Comparison of ENCODE assay signal across 16 mouse cellular contexts in genomic region chr14:102712600-102712999, GRCm38 (mm10).
"Had no signal": no experiment of that assay in that cellular context is flagged by ENCODE, and none has a peak within 500 bp of the region (broad histone marks: within the 10 kb centered on the region; RNA-seq: fewer than 3 reads in every experiment).

No protein-coding gene starts in this region.

- H3K36me3 ChIP-seq: neural tube, embryonic 13.5 days; neural tube, embryonic 15.5 days; stomach, embryonic 15.5 days had no signal

- H3K4me3 ChIP-seq: neural tube, embryonic 13.5 days; neural tube, embryonic 15.5 days; stomach, embryonic 15.5 days had no signal

- H3K27me3 ChIP-seq: neural tube, embryonic 13.5 days; neural tube, embryonic 15.5 days; stomach, embryonic 15.5 days had no signal

- H3K9me3 ChIP-seq: neural tube, embryonic 13.5 days; neural tube, embryonic 15.5 days; stomach, embryonic 15.5 days had no signal

- H3K9ac ChIP-seq: neural tube, embryonic 13.5 days; neural tube, embryonic 15.5 days; stomach, embryonic 15.5 days had no signal

- H3K27ac ChIP-seq: neural tube, embryonic 13.5 days; neural tube, embryonic 15.5 days; stomach, embryonic 15.5 days; stomach, postnatal 0 days had no signal

- H3K4me1 ChIP-seq: neural tube, embryonic 13.5 days; neural tube, embryonic 15.5 days; stomach, embryonic 15.5 days had no signal

- DNase-seq: retina, postnatal 1 day; right cerebral cortex, adult 18-20 months; right cerebral cortex, postnatal 14 days; right cerebral cortex, postnatal 25 days; right cerebral cortex, postnatal 4 days; spleen, adult 18-20 months; thymus, adult 18-20 months; thymus, adult 2 months; thymus, postnatal 14 days; thymus, postnatal 25 days; thymus, postnatal 36 days; thymus, postnatal 4 days had no signal

- H3K4me2 ChIP-seq: neural tube, embryonic 13.5 days; neural tube, embryonic 15.5 days; stomach, embryonic 15.5 days had no signal
